Mouse (Mus musculus) heart, embryonic 14.5 days (tissue): ENCODE measurements at regions not wholly inside any gene's neighbourhood (a gene's known extent, or its start where the extent isn't known, plus 50 kb on each side); places are given as distances from the start of the nearest gene placed in this dataset.

ENCODE experiments used
- ATAC-seq: fragments of 200-750 bp; cut with Nextera tagmentation; 2 replicates; pipeline ENCODE4 v1.8.0; 2017; ENCODE audit warnings: low read depth, moderate TSS enrichment; ENCODE audit not compliant: insufficient number of reproducible peaks, insufficient read depth, low FRiP score
- H3K27ac ChIP-seq, 2 experiments: fragments of 200-500 bp in 1 of 2; fragments of 300-500 bp in 1 of 2; sonication (generic) in 1 of 2; replicated peaks in 1 of 2; 2 replicates each; pipeline ENCODE4 v1.5.1; 2012 to 2014; ENCODE audit warnings: low read depth in 2 of 2, low read length in 2 of 2, control low read depth in 1 of 2, mild to moderate bottlenecking in 1 of 2, mixed read lengths in 1 of 2; ENCODE audit not compliant: control insufficient read depth in 1 of 2, insufficient read depth in 1 of 2
- H3K27me3 ChIP-seq: fragments of 300-500 bp; sonication (generic); 2 replicates; pipeline ENCODE4 v1.6.1; 2014; ENCODE audit warnings: mild to moderate bottlenecking, low read length, control low read depth; ENCODE audit not compliant: control insufficient read depth, insufficient read depth
- H3K36me3 ChIP-seq: fragments of 300-500 bp; sonication (generic); 2 replicates; pipeline ENCODE4 v1.6.1; 2014; ENCODE audit warnings: mild to moderate bottlenecking, control low read depth, low read length, mixed read lengths; ENCODE audit not compliant: control insufficient read depth, insufficient read depth
- H3K4me1 ChIP-seq, 2 experiments: fragments of 200-500 bp in 1 of 2; fragments of 300-500 bp in 1 of 2; sonication (generic) in 1 of 2; 2 replicates each; pipeline ENCODE4 v1.6.1; 2012 to 2014; ENCODE audit warnings: low read length in 2 of 2, control low read depth in 1 of 2, mixed read lengths in 1 of 2; ENCODE audit not compliant: control insufficient read depth in 2 of 2, insufficient read depth in 2 of 2
- H3K4me2 ChIP-seq: fragments of 300-500 bp; sonication (generic); 2 replicates; pipeline ENCODE4 v1.6.1; 2014; ENCODE audit warnings: mild to moderate bottlenecking, low read length
- H3K4me3 ChIP-seq, 2 experiments: fragments of 200-500 bp in 1 of 2; fragments of 300-500 bp in 1 of 2; sonication (generic) in 1 of 2; 2 replicates each; pipeline ENCODE4 v1.5.1; 2012 to 2014; ENCODE audit warnings: low read length in 2 of 2, mild to moderate bottlenecking in 2 of 2, control low read depth in 1 of 2, low read depth in 1 of 2, moderate library complexity in 1 of 2; ENCODE audit not compliant: control insufficient read depth in 1 of 2, insufficient read depth in 1 of 2
- H3K9ac ChIP-seq: fragments of 300-500 bp; sonication (generic); 2 replicates; pipeline ENCODE4 v1.6.1; 2014; ENCODE audit warnings: mild to moderate bottlenecking, low read length
- H3K9me3 ChIP-seq: fragments of 300-500 bp; sonication (generic); 2 replicates; pipeline ENCODE4 v1.6.1; 2016; ENCODE audit warnings: low read length, control low read depth; ENCODE audit not compliant: control insufficient read depth
- WGBS: fragments of 180-500 bp; shearing (Covaris S2); extraction: QIAGEN DNeasy Blood & Tissue Kit; methylation state at CpG from one replicate; pipeline ENCODE4 v1.1.7; 2014; 5-methylcytosine and 5-hydroxymethylcytosine counted together

GRCm38 (mm10) chr14:103899111-103899814 lies 55.1 kb upstream of the Ednrb start:
- Histone ChIP-seq H3K36me3 (no peaks in the 10 kb centered on the region), H3K9me3 (no peaks in the 10 kb centered on the region), H3K27ac (peak overlapping the region; percentile 1 to 56; a peak in 2 of 4 replicates), H3K27me3 (no peaks in the 10 kb centered on the region), H3K4me2 (peak overlapping the region; percentile 62), H3K9ac (peak overlapping the region; percentile 50; the same call in 1 of the 2 replicates), H3K4me3 (peak overlapping the region; percentile 28 to 31), H3K4me1 (peaks cover 4% of the 10 kb centered on the region in 2 experiments; a peak in 2 of 4 replicates)
- WGBS: 20% methylated on average over 22 of the region's 22 CpGs
- ATAC-seq: no peak

GRCm38 (mm10) chr14:103898689-103899088 lies 54.5 kb upstream of the Ednrb start:
- H3K27me3 ChIP-seq: no peaks in the 10 kb centered on the region
- H3K36me3 ChIP-seq: no peaks in the 10 kb centered on the region
- no peak overlapping the region for H3K27ac ChIP-seq
- H3K9ac ChIP-seq: no peak overlapping the region
- no peaks in the 10 kb centered on the region for H3K9me3 ChIP-seq
- ATAC-seq: no peak
- WGBS: 39% methylated on average over 9 of the region's 9 CpGs
- H3K4me2 ChIP-seq: peak overlapping the region; percentile 62
- peak overlapping the region; percentile 28 to 31; a peak in 3 of 4 replicates for H3K4me3 ChIP-seq
- peaks cover 4% of the 10 kb centered on the region in 2 experiments; a peak in 2 of 4 replicates for H3K4me1 ChIP-seq

GRCm38 (mm10) chr14:103895261-103895660 lies 51.1 kb upstream of the Ednrb start:
- Histone ChIP-seq H3K36me3 (no peaks in the 10 kb centered on the region), H3K4me1 (peaks cover 4% of the 10 kb centered on the region in 2 experiments; a peak in 2 of 4 replicates), H3K9ac (no peak overlapping the region), H3K27ac (no peak overlapping the region), H3K9me3 (no peaks in the 10 kb centered on the region), H3K4me3 (no peak overlapping the region), H3K27me3 (no peaks in the 10 kb centered on the region), H3K4me2 (no peak overlapping the region)
- no peak for ATAC-seq
- WGBS: 86% methylated on average over 7 of the region's 7 CpGs
